Mouse (Mus musculus) liver, postnatal 0 days (tissue): ENCODE measurements at regions not wholly inside any gene's neighbourhood (a gene's known extent, or its start where the extent isn't known, plus 50 kb on each side); places are given as distances from the start of the nearest gene placed in this dataset.

Experiments used
- ATAC-seq: fragments of 200-750 bp; cut with Nextera tagmentation; 2 replicates; pipeline ENCODE4 v1.8.0; 2017; ENCODE audit warnings: mild to moderate bottlenecking, moderate library complexity
- DNase-seq: peaks from one replicate; pipeline ENCODE4 v3.0.0-alpha.2; 2016
- H3K27ac ChIP-seq: fragments of 300-500 bp; sonication (generic); 2 replicates; pipeline ENCODE4 v1.5.1; 2014; ENCODE audit warnings: antibody characterized with exemption, moderate library complexity, mild to moderate bottlenecking, low read depth
- H3K27me3 ChIP-seq: fragments of 300-500 bp; sonication (generic); 2 replicates; pipeline ENCODE4 v1.6.1; 2014; ENCODE audit warnings: low read length, control low read depth, mixed read lengths; ENCODE audit not compliant: insufficient read depth
- H3K36me3 ChIP-seq: fragments of 300-500 bp; sonication (generic); replicated peaks from 2 replicates; pipeline ENCODE4 v1.6.1; 2014; ENCODE audit warnings: mild to moderate bottlenecking, control low read depth, low read length, moderate library complexity, mixed read lengths; ENCODE audit not compliant: insufficient read depth
- H3K4me1 ChIP-seq: fragments of 300-500 bp; sonication (generic); 2 replicates; pipeline ENCODE4 v1.6.1; 2014; ENCODE audit warnings: antibody characterized with exemption, mild to moderate bottlenecking, control low read depth; ENCODE audit not compliant: insufficient read depth
- H3K4me2 ChIP-seq: fragments of 300-500 bp; sonication (generic); 2 replicates; pipeline ENCODE4 v1.6.1; 2014; ENCODE audit warnings: low read depth, mild to moderate bottlenecking, low read length, moderate library complexity, mixed read lengths
- H3K4me3 ChIP-seq: fragments of 300-500 bp; sonication (generic); 2 replicates; pipeline ENCODE4 v1.5.1; 2014; ENCODE audit warnings: low read depth, low read length
- H3K9ac ChIP-seq: fragments of 300-500 bp; sonication (generic); replicated peaks from 2 replicates; pipeline ENCODE4 v1.6.1; 2014; ENCODE audit warnings: mild to moderate bottlenecking, moderate library complexity
- H3K9me3 ChIP-seq: fragments of 300-500 bp; sonication (generic); 2 replicates; pipeline ENCODE4 v1.6.1; 2016; ENCODE audit warnings: mild to moderate bottlenecking, control low read depth, low read length, mixed read lengths
- CTCF ChIP-seq: sonication (generic); IDR thresholded peaks from 2 replicates; pipeline ENCODE4 v1.5.1; 2016; ENCODE audit warnings: antibody characterized with exemption, low read depth
- EP300 ChIP-seq: IDR thresholded peaks from 2 replicates; pipeline ENCODE4 v1.6.1; 2016; ENCODE audit warnings: antibody characterized with exemption, low read depth, mild to moderate bottlenecking
- WGBS: fragments of 180-500 bp; shearing (Covaris S2); extraction: QIAGEN DNeasy Blood & Tissue Kit; methylation state at CpG from one replicate; pipeline ENCODE4 v1.1.7; 2014; ENCODE audit not compliant: insufficient replicate concordance; 5-methylcytosine and 5-hydroxymethylcytosine counted together

- Histone ChIP-seq H3K9me3 (no peaks in the 10 kb centered on the region), H3K4me2 (no peak overlapping the region), H3K27me3 (peaks cover 2% of the 10 kb centered on the region; the same call in 1 of the 2 replicates), H3K9ac (no peak overlapping the region), H3K4me1 (no peaks in the 10 kb centered on the region), H3K4me3 (no peak overlapping the region), H3K27ac (no peak overlapping the region), H3K36me3 (no peaks in the 10 kb centered on the region)
- TF ChIP-seq CTCF (no peak), EP300 (no peak)
- DNase-seq (no peak), ATAC-seq (no peak)
- 46% methylated on average over 7 of the region's 7 CpGs for WGBS
Measured at GRCm38 (mm10) chrX:99326167-99326566, 144.9 kb downstream of the Pja1 start.

- no peak for TF ChIP-seq CTCF
- TF ChIP-seq EP300: no peak
- Histone ChIP-seq H3K4me1 (no peaks in the 10 kb centered on the region), H3K27me3 (peaks cover 2% of the 10 kb centered on the region; the same call in 1 of the 2 replicates), H3K36me3 (no peaks in the 10 kb centered on the region), H3K4me2 (no peak overlapping the region), H3K9me3 (no peaks in the 10 kb centered on the region), H3K9ac (no peak overlapping the region), H3K27ac (no peak overlapping the region), H3K4me3 (no peak overlapping the region)
- no peak for ATAC-seq
- no peak for DNase-seq
- 68% methylated on average over 8 of the region's 8 CpGs for WGBS
Measured at GRCm38 (mm10) chrX:99325460-99325859, 145.6 kb downstream of the Pja1 start.

- H3K4me1 ChIP-seq: no peaks in the 10 kb centered on the region
- DNase-seq (no peak), ATAC-seq (no peak)
- H3K4me3 ChIP-seq: no peak overlapping the region
- no peak overlapping the region for H3K4me2 ChIP-seq
- no peak overlapping the region for H3K27ac ChIP-seq
- H3K36me3 ChIP-seq: no peaks in the 10 kb centered on the region
- TF ChIP-seq EP300 (no peak), CTCF (no peak)
- H3K9ac ChIP-seq: no peak overlapping the region
- 45% methylated on average over 6 of the region's 6 CpGs for WGBS
- H3K27me3 ChIP-seq: peaks cover 2% of the 10 kb centered on the region; the same call in 1 of the 2 replicates
- no peaks in the 10 kb centered on the region for H3K9me3 ChIP-seq
Measured at GRCm38 (mm10) chrX:99324546-99325170, 146.4 kb downstream of the Pja1 start.

- 75% methylated on average over 7 of the region's 7 CpGs for WGBS
Measured at GRCm38 (mm10) chrX:99319791-99320190, 151.3 kb downstream of the Pja1 start.

GRCm38 (mm10) chrX:99319163-99319562, 151.9 kb downstream of the Pja1 start:
- Histone ChIP-seq H3K27me3 (no peaks in the 10 kb centered on the region; the same call in 1 of the 2 replicates), H3K27ac (no peak overlapping the region), H3K4me1 (no peaks in the 10 kb centered on the region), H3K36me3 (no peaks in the 10 kb centered on the region), H3K9ac (no peak overlapping the region), H3K9me3 (no peaks in the 10 kb centered on the region), H3K4me3 (no peak overlapping the region), H3K4me2 (no peak overlapping the region)
- 58% methylated on average over 6 of the region's 6 CpGs for WGBS
- no peak for DNase-seq
- TF ChIP-seq EP300 (no peak), CTCF (no peak)
- ATAC-seq: no peak

More at GRCm38 (mm10) chrX:99319791-99320190, 151.3 kb downstream of the Pja1 start:
- Histone ChIP-seq H3K27ac (no peak overlapping the region), H3K9ac (no peak overlapping the region), H3K27me3 (peaks cover 1% of the 10 kb centered on the region; the same call in 1 of the 2 replicates), H3K4me2 (no peak overlapping the region), H3K4me3 (no peak overlapping the region), H3K9me3 (no peaks in the 10 kb centered on the region), H3K36me3 (no peaks in the 10 kb centered on the region), H3K4me1 (no peaks in the 10 kb centered on the region)
- TF ChIP-seq EP300 (no peak), CTCF (no peak)
- ATAC-seq: no peak
- no peak for DNase-seq

- H3K4me3 ChIP-seq: no peak overlapping the region
- H3K36me3 ChIP-seq: no peaks in the 10 kb centered on the region
- ATAC-seq: no peak
- no peak overlapping the region for H3K4me2 ChIP-seq
- H3K4me1 ChIP-seq: no peaks in the 10 kb centered on the region
- H3K27me3 ChIP-seq: no peaks in the 10 kb centered on the region
- H3K9ac ChIP-seq: no peak overlapping the region
- H3K9me3 ChIP-seq: no peaks in the 10 kb centered on the region
- H3K27ac ChIP-seq: no peak overlapping the region
- 68% methylated on average over 8 of the region's 8 CpGs for WGBS
- no peak for DNase-seq
- TF ChIP-seq EP300 (no peak), CTCF (no peak)
Measured at GRCm38 (mm10) chrX:99318141-99318540, 152.9 kb downstream of the Pja1 start.

- Histone ChIP-seq H3K4me3 (no peak overlapping the region), H3K9me3 (no peaks in the 10 kb centered on the region), H3K4me2 (no peak overlapping the region), H3K36me3 (no peaks in the 10 kb centered on the region), H3K27me3 (no peaks in the 10 kb centered on the region), H3K27ac (no peak overlapping the region), H3K9ac (no peak overlapping the region), H3K4me1 (no peaks in the 10 kb centered on the region)
- 83% methylated on average over 10 of the region's 10 CpGs for WGBS
- TF ChIP-seq CTCF: no peak
- DNase-seq (no peak), ATAC-seq (no peak)
Measured at GRCm38 (mm10) chrX:99317736-99318135, 153.3 kb downstream of the Pja1 start.
